In the genomic region with DNA sequence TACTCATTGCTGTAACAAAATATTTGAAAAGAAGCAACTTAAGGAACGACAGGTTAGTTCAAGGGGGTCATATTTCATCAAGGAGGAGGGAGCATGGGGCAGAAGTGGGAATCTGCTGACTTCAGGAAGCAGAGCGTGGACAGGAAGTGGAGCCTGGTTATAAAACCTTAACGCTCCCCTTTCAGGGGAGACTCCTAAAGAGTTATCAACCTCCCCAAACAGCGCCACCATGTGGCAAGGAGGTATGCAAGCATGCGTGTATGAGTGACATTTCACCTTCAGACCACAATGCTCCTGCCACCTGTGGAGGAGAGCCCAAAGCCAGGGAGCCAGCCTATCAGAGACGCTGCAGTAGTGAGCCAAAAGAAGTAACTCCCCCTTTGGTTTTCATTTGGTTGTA, we compare ENCODE assay signal across 13 mouse cellular contexts. TPM values are rescaled to one million over a fixed set of nuclear protein-coding genes. Genes with fewer than 3 reads are reported as not detected.
DNase-seq lines count a peak whose midpoint lies in the region; ATAC-seq and TF ChIP-seq lines count a peak whose summit lies in the region.
"Had no signal": no experiment of that assay in that cellular context is flagged by ENCODE, and none has a peak within 500 bp of the region (broad histone marks: within the 10 kb centered on the region; RNA-seq: fewer than 3 reads in every experiment).

No protein-coding gene starts in this region.

- no peak for TF ChIP-seq EP300 in ES-Bruce4 (IDR thresholded peaks at IDR 0.05; ENCODE audit: insufficient read depth, low read depth, low read length)

- H3K4me2 ChIP-seq in limb, embryonic 15.5 days, result no peak overlapping the region
- H3K4me2 ChIP-seq: heart, embryonic 11.5 days; hindbrain, embryonic 13.5 days; kidney, embryonic 15.5 days; midbrain, embryonic 15.5 days; neural tube, embryonic 13.5 days had no signal

- H3K36me3 ChIP-seq in limb, embryonic 15.5 days, result no peaks in the 10 kb centered on the region
- H3K36me3 ChIP-seq in limb, embryonic 10.5 days, result no peaks in the 10 kb centered on the region
- H3K36me3 ChIP-seq in ES-Bruce4 (ENCODE audit: control insufficient read depth, insufficient read depth, low read length, poor library complexity, severe bottlenecking), result no peaks in the 10 kb centered on the region
- no peaks in the 10 kb centered on the region for H3K36me3 ChIP-seq in testis, adult 2 months (ENCODE audit: control insufficient read depth, insufficient read depth, low read length)
- H3K36me3 ChIP-seq: hindbrain, embryonic 13.5 days; kidney, embryonic 15.5 days; midbrain, embryonic 15.5 days; neural tube, embryonic 13.5 days had no signal

- no peak for ATAC-seq in limb, embryonic 15.5 days (ENCODE audit: insufficient number of reproducible peaks, low FRiP score, low TSS enrichment, low read depth)
- ATAC-seq: midbrain, embryonic 15.5 days had no signal

- 0 out of 2 replicates have a peak overlapping the region, but pooled peaks have one; percentile 47 for H3K27ac ChIP-seq in limb, embryonic 15.5 days
- no peak overlapping the region for H3K27ac ChIP-seq in limb, embryonic 10.5 days
- no peak overlapping the region for H3K27ac ChIP-seq in ES-Bruce4 (ENCODE audit: insufficient read depth, low read length)
- no peak overlapping the region for H3K27ac ChIP-seq in testis, adult 2 months (ENCODE audit: control insufficient read depth, insufficient read depth, low read depth, low read length)
- H3K27ac ChIP-seq: hindbrain, embryonic 13.5 days; kidney, embryonic 15.5 days; midbrain, embryonic 15.5 days; neural tube, embryonic 13.5 days had no signal

- TF ChIP-seq POLR2A in ES-Bruce4 (IDR thresholded peaks at IDR 0.05; ENCODE audit: insufficient read depth, low read length), result no peak
- TF ChIP-seq POLR2A in testis, adult 2 months (IDR thresholded peaks at IDR 0.05; ENCODE audit: control insufficient read depth, low read depth, low read length), result no peak

- no peaks in the 10 kb centered on the region for H3K9me3 ChIP-seq in limb, embryonic 15.5 days
- H3K9me3 ChIP-seq in limb, embryonic 10.5 days (replicated peaks), result no peaks in the 10 kb centered on the region
- no peaks in the 10 kb centered on the region for H3K9me3 ChIP-seq in ES-Bruce4 (replicated peaks; ENCODE audit: control insufficient read depth, insufficient read depth, low read length, poor library complexity, severe bottlenecking)
- H3K9me3 ChIP-seq: midbrain, embryonic 15.5 days had no signal

- H3K4me1 ChIP-seq in limb, embryonic 15.5 days, result no peaks in the 10 kb centered on the region
- peaks cover 14% of the 10 kb centered on the region for H3K4me1 ChIP-seq in limb, embryonic 10.5 days
- no peaks in the 10 kb centered on the region for H3K4me1 ChIP-seq in ES-Bruce4 (ENCODE audit: control insufficient read depth, insufficient read depth, low read length)
- peaks cover 4% of the 10 kb centered on the region; the same call in 1 of the 2 replicates for H3K4me1 ChIP-seq in testis, adult 2 months (ENCODE audit: control insufficient read depth, insufficient read depth, low read length)

- no peak overlapping the region for H3K9ac ChIP-seq in limb, embryonic 15.5 days
- no peak overlapping the region for H3K9ac ChIP-seq in ES-Bruce4 (ENCODE audit: low read depth, poor library complexity, severe bottlenecking)
- H3K9ac ChIP-seq: hindbrain, embryonic 13.5 days; kidney, embryonic 15.5 days; midbrain, embryonic 15.5 days; neural tube, embryonic 13.5 days had no signal

- H3K27me3 ChIP-seq in limb, embryonic 15.5 days, result no peaks in the 10 kb centered on the region
- no peaks in the 10 kb centered on the region for H3K27me3 ChIP-seq in limb, embryonic 10.5 days (ENCODE audit: low read depth, poor library complexity, severe bottlenecking)
- H3K27me3 ChIP-seq in ES-Bruce4 (ENCODE audit: control insufficient read depth, insufficient read depth, low read length, poor library complexity, severe bottlenecking), result no peaks in the 10 kb centered on the region
- no peaks in the 10 kb centered on the region for H3K27me3 ChIP-seq in testis, adult 2 months (ENCODE audit: control insufficient read depth, insufficient read depth, low read length)
- H3K27me3 ChIP-seq: hindbrain, embryonic 13.5 days; kidney, embryonic 15.5 days; midbrain, embryonic 15.5 days; neural tube, embryonic 13.5 days had no signal

- no peak for DNase-seq in limb, embryonic 10.5 days (ENCODE audit: low spot score)
- peak; percentile 14 for DNase-seq in T-cell, adult 2 months (ENCODE audit: low spot score)
- DNase-seq in layer of hippocampus, adult 11-12 months (ENCODE audit: low spot score), result no peak
- no peak for DNase-seq in embryo, embryonic 11 days
- DNase-seq: lung, postnatal 14 days had no signal

- peak; percentile 28 for TF ChIP-seq CTCF in ES-Bruce4 (IDR thresholded peaks at IDR 0.05; ENCODE audit: low read depth, low read length)
- TF ChIP-seq CTCF in testis, adult 2 months (IDR thresholded peaks at IDR 0.05; ENCODE audit: control insufficient read depth, insufficient read depth, insufficient replicate concordance, low read depth, low read length), result peak; percentile 73; the same call in 1 of the 2 replicates

- WGBS in limb, embryonic 15.5 days, result 73% methylated on average over 6 of the region's 6 CpGs
- 80% methylated on average over 6 of the region's 6 CpGs for WGBS in limb, embryonic 10.5 days

- H3K4me3 ChIP-seq in limb, embryonic 15.5 days, result no peak overlapping the region
- no peak overlapping the region for H3K4me3 ChIP-seq in limb, embryonic 10.5 days
- H3K4me3 ChIP-seq in ES-Bruce4 (ENCODE audit: low read depth, low read length), result no peak overlapping the region
- no peak overlapping the region; the same call in 1 of the 2 replicates for H3K4me3 ChIP-seq in testis, adult 2 months (ENCODE audit: control insufficient read depth, low read depth, low read length)
- H3K4me3 ChIP-seq: hindbrain, embryonic 13.5 days; kidney, embryonic 15.5 days; midbrain, embryonic 15.5 days; neural tube, embryonic 13.5 days had no signal

RNA-seq across cellular contexts. Expression of a gene that starts 10.8 kb away (rescaled TPM):
- polyA plus RNA-seq in limb, embryonic 15.5 days (2015; fragmentation: Nextera tagmentation; extraction: Ambion mirVana), result 83.5 and 98.8 TPM in 2 replicates
- polyA plus RNA-seq in limb, embryonic 10.5 days (2016; fragmentation: Nextera tagmentation; extraction: Ambion mirVana), result 102 and 105 TPM in 2 replicates
- polyA plus RNA-seq in ES-Bruce4 (2011; ENCODE audit: insufficient read depth, insufficient read length, low read depth, missing spikeins), result 118 and 120 TPM in 2 replicates
- 256 and 270 TPM in 2 replicates for polyA plus RNA-seq in testis, adult 2 months (2012; rRNA removed)
